Mouse (Mus musculus): ENCODE data around the gene Pcx.

DNA sequence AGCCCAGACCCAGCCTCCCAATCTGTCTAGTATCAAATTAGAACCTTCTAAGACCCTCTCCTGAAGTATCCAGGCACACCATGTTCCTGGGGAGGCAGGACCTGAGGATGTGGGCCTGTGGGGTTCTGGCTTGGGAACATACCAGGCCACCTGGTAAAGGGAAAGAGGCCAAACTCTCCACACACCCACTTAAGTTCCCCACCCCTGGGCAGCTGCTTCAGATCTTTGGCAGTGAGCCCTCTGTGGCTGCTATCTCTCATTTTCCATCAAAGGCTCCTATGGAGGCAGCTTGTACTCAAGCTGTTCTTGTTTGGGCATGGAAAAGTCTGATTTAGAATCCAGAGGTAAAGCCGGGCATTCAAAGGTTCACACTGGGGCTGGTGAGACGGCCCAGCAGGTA is 22.4 kb upstream of the Pcx start:
- TF ChIP-seq POLR2A (IDR thresholded peaks at IDR 0.05; ENCODE audit: borderline replicate concordance, insufficient read depth, low read length) (no peak), CTCF (IDR thresholded peaks at IDR 0.05; ENCODE audit: borderline replicate concordance, insufficient read depth, low read depth, low read length) (no peak)

Measured in cerebellum, adult 2 months (tissue).